Mouse (Mus musculus) embryo, embryonic 11.5 days (tissue): Measurements from ENCODE around the gene Lta.
"Not testable (repeated sequence)": the region's sequence is repeated elsewhere in the genome, so short reads cannot be mapped to it uniquely, and the experiment has no call there.

Experiments used
- DNase-seq: peaks from one replicate; pipeline ENCODE4 v3.0.0-alpha.2; 2012; ENCODE audit warnings: low read depth, low spot score

Gene Lta

GRCm38 (mm10) chr17:35239700-35240099, 34.5 kb upstream of the Lta start:
- no peak for DNase-seq

GRCm38 (mm10) chr17:35237504-35237903, 32.4 kb upstream of the Lta start:
- DNase-seq = no peak

- no peak for DNase-seq
Measured at GRCm38 (mm10) chr17:35236996-35237395, 31.8 kb upstream of the Lta start.

- peak; percentile 88 for DNase-seq
Measured at GRCm38 (mm10) chr17:35236390-35236746, 31.2 kb upstream of the Lta start.

- DNase-seq = peak; percentile 93
Measured at GRCm38 (mm10) chr17:35235614-35236389, 30.7 kb upstream of the Lta start, which contains the start of gene Nfkbil1. Gene Nfkbil1, minus strand, starts transcription at chr17:35235792.

- DNase-seq = no peak
Measured at GRCm38 (mm10) chr17:35234903-35235302, 29.8 kb upstream of the Lta start.

- DNase-seq = not testable (repeated sequence)
Measured at GRCm38 (mm10) chr17:35234090-35234489, 28.9 kb upstream of the Lta start.

- DNase-seq = no peak
Measured at GRCm38 (mm10) chr17:35233114-35233980, 28.2 kb upstream of the Lta start, which contains the start of gene Atp6v1g2. Gene Atp6v1g2, plus strand, starts transcription at chr17:35233660.

- no peak for DNase-seq
Measured at GRCm38 (mm10) chr17:35232659-35233058, 27.5 kb upstream of the Lta start.

- DNase-seq = peak; percentile 69
Measured at GRCm38 (mm10) chr17:35232043-35232442, 26.9 kb upstream of the Lta start.

- no peak for DNase-seq
Measured at GRCm38 (mm10) chr17:35231022-35231421, 25.9 kb upstream of the Lta start.

- no peak for DNase-seq
Measured at GRCm38 (mm10) chr17:35226561-35227046, 21.5 kb upstream of the Lta start.

- no peak for DNase-seq
Measured at GRCm38 (mm10) chr17:35225456-35225855, 20.3 kb upstream of the Lta start.

- DNase-seq = no peak
Measured at GRCm38 (mm10) chr17:35224641-35225040, 19.5 kb upstream of the Lta start.

GRCm38 (mm10) chr17:35222299-35222698, 17.1 kb upstream of the Lta start:
- no peak for DNase-seq

GRCm38 (mm10) chr17:35220156-35220952, 15.2 kb upstream of the Lta start, which contains the start of gene Gm16181:
Gene Gm16181, plus strand, starts transcription at chr17:35220834.
- no peak for DNase-seq

- no peak for DNase-seq
Measured at GRCm38 (mm10) chr17:35219601-35220041, 14.5 kb upstream of the Lta start.

GRCm38 (mm10) chr17:35218516-35219193, 13.5 kb upstream of the Lta start:
- no peak for DNase-seq

- no peak for DNase-seq
Measured at GRCm38 (mm10) chr17:35213071-35213470, 7.9 kb upstream of the Lta start.

GRCm38 (mm10) chr17:35210593-35210992, 5.4 kb upstream of the Lta start:
- DNase-seq = no peak
